Mouse (Mus musculus): Measurements from ENCODE around the gene Kcnk4. TPM values are rescaled to one million over a fixed set of nuclear protein-coding genes. Genes with fewer than 3 reads are reported as not detected.

The Kcnk4 gene
- polyA plus RNA-seq, 1 experiment from 2014 or later: 0.19 TPM

DNA sequence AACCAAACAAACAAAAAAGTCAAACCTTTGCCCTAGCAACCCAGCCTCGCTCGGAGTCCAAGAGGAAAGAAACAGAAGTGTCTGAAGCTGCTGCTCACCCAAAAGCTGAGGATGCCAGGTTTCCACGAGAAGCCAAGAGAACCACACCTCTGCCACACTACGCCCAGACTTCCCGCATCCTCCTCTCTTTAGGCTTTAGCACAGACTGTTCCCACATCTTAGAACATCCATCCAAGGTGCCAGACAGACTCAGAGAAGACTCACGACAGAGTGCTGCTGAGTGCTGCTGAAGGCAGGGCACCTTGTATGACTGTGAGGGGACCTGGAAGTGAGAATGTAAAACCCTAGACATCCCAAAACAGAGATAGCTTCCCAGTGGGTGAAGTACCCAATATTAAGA, 58.5 kb downstream of the Kcnk4 start:
- no peak overlapping the region for H3K4me2 ChIP-seq (replicated peaks)
- H3K27ac ChIP-seq: no peak overlapping the region
- H3K9ac ChIP-seq: no peak overlapping the region
- ATAC-seq (ENCODE audit: low FRiP score): no peak
- H3K4me1 ChIP-seq: no peaks in the 10 kb centered on the region
- 91% methylated on average over 6 of the region's 6 CpGs for WGBS
- peaks cover 12% of the 10 kb centered on the region for H3K9me3 ChIP-seq (replicated peaks)
- no peaks in the 10 kb centered on the region for H3K36me3 ChIP-seq
- no peaks in the 10 kb centered on the region for H3K27me3 ChIP-seq
- no peak overlapping the region for H3K4me3 ChIP-seq

DNA sequence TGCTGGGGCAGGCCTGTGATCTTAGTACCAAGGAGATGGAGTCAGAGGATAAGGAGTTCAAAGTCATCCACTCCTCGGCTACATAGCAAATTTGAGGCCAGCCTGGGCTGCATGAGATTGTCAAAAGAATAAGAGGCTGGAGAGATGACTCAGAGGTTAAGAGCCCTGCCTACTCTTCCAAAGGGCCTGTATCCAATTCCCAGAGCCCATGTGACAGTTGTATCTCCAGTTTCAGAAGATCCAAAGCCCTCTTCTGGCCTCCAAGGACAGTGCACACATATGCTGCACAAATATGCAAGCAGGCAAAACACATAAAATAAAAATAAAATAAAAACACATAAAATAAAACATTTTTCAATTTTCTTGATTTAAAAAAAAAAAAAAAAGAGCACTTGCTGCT, 60.1 kb downstream of the Kcnk4 start:
- H3K4me3 ChIP-seq: no peak overlapping the region
- 0 out of 2 replicates have a peak, but pooled peaks cover 4% of the 10 kb centered on the region for H3K9me3 ChIP-seq (replicated peaks)
- H3K4me2 ChIP-seq (replicated peaks): no peak overlapping the region
- H3K27me3 ChIP-seq: no peaks in the 10 kb centered on the region
- ATAC-seq (ENCODE audit: low FRiP score): no peak
- H3K36me3 ChIP-seq: no peaks in the 10 kb centered on the region
- 85% methylated on average over 1 of the region's 1 CpGs for WGBS
- H3K9ac ChIP-seq: no peak overlapping the region
- H3K4me1 ChIP-seq: no peaks in the 10 kb centered on the region
- H3K27ac ChIP-seq: no peak overlapping the region

Small RNA genes within 50 kb of the gene (microRNA-seq; reads per million reads assigned to microRNA genes)
- gene Mir6990: 1.4 reads per million

Other genes with a start within 250 kb of the Kcnk4 start
- gene Rps6ka4, start 93.9 kb downstream of the Kcnk4 start, polyA plus RNA-seq (2016; fragmentation: Nextera tagmentation; extraction: Ambion mirVana): 13.2 and 14.4 TPM in 2 replicates
- gene Ccdc88b, start 76.3 kb downstream of the Kcnk4 start, polyA plus RNA-seq (2016; fragmentation: Nextera tagmentation; extraction: Ambion mirVana): 0.50 and 0.85 TPM in 2 replicates
- gene Trmt112, start 24.8 kb downstream of the Kcnk4 start, polyA plus RNA-seq (2016; fragmentation: Nextera tagmentation; extraction: Ambion mirVana): 108 and 128 TPM in 2 replicates
- 194 and 200 TPM in 2 replicates for gene Prdx5, start 24.4 kb downstream of the Kcnk4 start, polyA plus RNA-seq (2016; fragmentation: Nextera tagmentation; extraction: Ambion mirVana)
- gene Esrra, start 12.7 kb downstream of the Kcnk4 start, polyA plus RNA-seq (2016; fragmentation: Nextera tagmentation; extraction: Ambion mirVana): 16.0 and 16.6 TPM in 2 replicates
- gene Catsperz, start 9.1 kb downstream of the Kcnk4 start, polyA plus RNA-seq (2016; fragmentation: Nextera tagmentation; extraction: Ambion mirVana): 0.98 TPM in 1 of 2 replicates, not detected in the other
- gene Bad, start 7.3 kb upstream of the Kcnk4 start, polyA plus RNA-seq (2016; fragmentation: Nextera tagmentation; extraction: Ambion mirVana): 67.7 and 71.7 TPM in 2 replicates
- 40.6 and 47.6 TPM in 2 replicates for gene Gpr137, start 8.0 kb upstream of the Kcnk4 start, polyA plus RNA-seq (2016; fragmentation: Nextera tagmentation; extraction: Ambion mirVana)
- gene Ppp1r14b, start 40.5 kb upstream of the Kcnk4 start, polyA plus RNA-seq (2016; fragmentation: Nextera tagmentation; extraction: Ambion mirVana): 259 and 281 TPM in 2 replicates
- 27.9 and 29.3 TPM in 2 replicates for gene Plcb3, start 42.0 kb upstream of the Kcnk4 start, polyA plus RNA-seq (2016; fragmentation: Nextera tagmentation; extraction: Ambion mirVana)
- gene Fkbp2, start 46.0 kb upstream of the Kcnk4 start, polyA plus RNA-seq (2016; fragmentation: Nextera tagmentation; extraction: Ambion mirVana): 77.8 and 82.5 TPM in 2 replicates
- gene Vegfb, start 53.1 kb upstream of the Kcnk4 start, polyA plus RNA-seq (2016; fragmentation: Nextera tagmentation; extraction: Ambion mirVana): 32.2 and 37.0 TPM in 2 replicates
- gene Dnajc4, start 58.1 kb upstream of the Kcnk4 start, polyA plus RNA-seq (2016; fragmentation: Nextera tagmentation; extraction: Ambion mirVana): 20.5 and 24.0 TPM in 2 replicates
- 20.1 and 20.2 TPM in 2 replicates for gene Nudt22, start 61.6 kb upstream of the Kcnk4 start, polyA plus RNA-seq (2016; fragmentation: Nextera tagmentation; extraction: Ambion mirVana)
- 8.7 and 12.6 TPM in 2 replicates for gene Trpt1, start 61.6 kb upstream of the Kcnk4 start, polyA plus RNA-seq (2016; fragmentation: Nextera tagmentation; extraction: Ambion mirVana)
- gene Fermt3, start 85.0 kb upstream of the Kcnk4 start, polyA plus RNA-seq (2016; fragmentation: Nextera tagmentation; extraction: Ambion mirVana): 6.3 and 6.5 TPM in 2 replicates
- 267 and 269 TPM in 2 replicates for gene Stip1, start 105.5 kb upstream of the Kcnk4 start, polyA plus RNA-seq (2016; fragmentation: Nextera tagmentation; extraction: Ambion mirVana)
- gene Macrod1, start 122.3 kb upstream of the Kcnk4 start, polyA plus RNA-seq (2016; fragmentation: Nextera tagmentation; extraction: Ambion mirVana): 5.6 TPM in 2 replicates
- gene Flrt1, start 171.2 kb upstream of the Kcnk4 start, polyA plus RNA-seq (2016; fragmentation: Nextera tagmentation; extraction: Ambion mirVana): 5.5 and 6.6 TPM in 2 replicates